Mouse (Mus musculus) gastrocnemius, postnatal 14 days (tissue): Measurements from ENCODE around the gene Tbc1d10c. TPM values are rescaled to one million over a fixed set of nuclear protein-coding genes. Genes with fewer than 3 reads are reported as not detected.
A peak's percentile ranks its signal among the peaks of the same experiment; 100 is the strongest.

Source experiments
- DNase-seq: peaks from one replicate; pipeline ENCODE4 v3.0.0; 2021; ENCODE audit warnings: mixed read lengths
- intact Hi-C: fragments of 180-260 bp; cut with DNase I; formaldehyde crosslinking; loops from one replicate; pipeline ENCODE4 v1.15.1; 2025; ENCODE audit warnings: low total_unique reads
- total RNA-seq, 2 experiments: library from RNA; stranded (reverse); gene quantifications; 2 replicates each; pipeline ENCODE4 v1.2.3; 2021

The Tbc1d10c gene
- total RNA-seq, 2 experiments from 2014 or later = 2.7 TPM

DNA sequence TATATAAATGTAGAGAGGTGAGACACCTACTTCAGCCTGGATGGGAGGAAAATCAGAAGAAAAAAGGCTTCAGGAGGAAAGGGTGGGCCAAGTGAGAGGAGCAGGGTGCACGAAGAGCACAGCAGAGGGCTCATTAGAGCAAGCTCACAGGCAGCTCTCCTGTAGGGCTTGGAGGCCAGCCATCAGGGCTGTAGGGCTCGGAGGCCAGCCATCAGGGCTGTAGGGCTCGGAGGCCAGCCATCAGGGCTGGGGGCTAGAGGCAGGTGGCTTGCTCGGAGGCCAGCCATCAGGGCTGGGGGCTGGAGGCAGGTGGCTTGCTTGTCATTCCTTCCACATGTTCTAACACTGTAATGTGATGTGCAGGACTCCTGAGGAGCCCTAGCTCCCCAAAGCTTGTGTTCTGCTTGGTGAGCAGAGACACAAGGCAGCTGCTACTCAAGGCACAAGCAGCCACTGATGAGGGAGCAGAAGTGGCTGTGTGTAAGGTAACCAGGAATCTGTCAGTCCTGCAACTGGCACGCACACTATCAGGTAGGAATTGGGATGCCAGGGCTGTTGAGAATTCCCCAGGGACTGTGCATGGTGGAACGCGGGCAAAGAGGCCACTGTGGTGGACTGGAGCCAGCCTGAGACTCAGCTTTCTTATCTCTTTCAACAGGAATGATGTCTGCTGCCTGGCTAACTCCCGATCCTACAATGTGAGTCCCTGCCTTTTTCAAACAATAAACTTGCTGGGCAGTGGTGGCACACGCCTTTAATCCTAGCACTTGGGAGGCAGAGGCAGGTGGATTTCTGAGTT, 24.2 kb downstream of the Tbc1d10c start:
- DNase-seq = no peak

DNA sequence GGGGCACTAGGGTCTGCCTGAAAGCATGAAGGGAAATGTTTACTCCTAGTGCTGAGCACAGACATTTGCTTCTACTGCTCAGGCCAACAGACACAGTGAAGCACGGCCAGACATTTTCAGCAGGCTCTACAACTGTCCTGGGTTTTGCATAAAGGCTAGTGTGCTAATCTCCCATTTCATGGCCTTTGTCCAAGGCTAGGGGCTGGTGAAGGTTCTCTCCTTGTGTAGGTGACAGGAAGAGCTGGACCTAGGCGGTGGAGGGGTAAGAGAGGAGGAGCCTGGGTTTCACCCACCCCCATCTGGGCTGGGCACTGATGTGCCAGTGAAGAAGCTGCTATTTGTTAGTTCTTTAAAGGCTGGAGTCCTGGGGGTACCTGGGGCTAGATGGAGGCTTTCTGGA, 26.4 kb downstream of the Tbc1d10c start:
- DNase-seq = no peak
- intact Hi-C loops = no loop called here

More for the DNA sequence above, 24.2 kb downstream of the Tbc1d10c start:
- intact Hi-C loops = no loop called here

DNA sequence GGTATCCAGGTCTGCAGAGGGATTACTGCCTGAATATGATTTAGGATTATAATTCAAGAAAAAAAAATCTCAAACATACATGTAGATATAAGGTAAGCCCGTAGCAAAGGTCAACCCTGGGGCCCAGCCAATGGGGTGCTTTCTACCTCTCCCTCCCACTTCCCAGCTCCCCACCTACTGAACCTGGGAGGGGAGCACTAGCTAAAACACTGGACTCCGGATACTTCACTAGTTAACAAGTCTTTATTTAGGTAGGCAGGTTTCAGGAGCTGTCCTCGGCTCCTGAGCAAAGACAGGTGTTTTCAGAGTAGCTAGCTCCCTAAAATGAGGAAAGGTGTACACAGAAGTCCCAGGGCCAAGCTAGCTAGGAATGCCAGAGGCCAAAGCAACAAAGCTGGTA, 27.0 kb downstream of the Tbc1d10c start:
- DNase-seq = no peak
- intact Hi-C loops = no loop called here

DNA sequence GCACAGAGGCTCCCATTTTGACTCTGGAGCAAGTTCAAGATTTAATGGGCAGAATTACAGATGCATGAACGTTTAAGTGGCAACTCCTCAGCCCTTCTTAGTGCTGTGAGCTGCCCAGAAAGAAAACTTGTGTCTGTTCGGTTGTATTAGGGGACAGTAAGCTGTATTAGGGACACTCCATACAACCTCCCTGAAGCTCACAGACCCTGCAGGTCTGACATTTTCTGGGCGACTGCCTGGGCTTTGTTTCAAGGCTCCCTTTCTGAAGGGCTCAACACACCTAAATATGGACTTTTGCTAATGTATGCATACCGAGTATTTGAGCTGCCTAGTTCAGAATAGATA, 27.6 kb downstream of the Tbc1d10c start:
- DNase-seq = no peak
- intact Hi-C loops = no loop called here

DNA sequence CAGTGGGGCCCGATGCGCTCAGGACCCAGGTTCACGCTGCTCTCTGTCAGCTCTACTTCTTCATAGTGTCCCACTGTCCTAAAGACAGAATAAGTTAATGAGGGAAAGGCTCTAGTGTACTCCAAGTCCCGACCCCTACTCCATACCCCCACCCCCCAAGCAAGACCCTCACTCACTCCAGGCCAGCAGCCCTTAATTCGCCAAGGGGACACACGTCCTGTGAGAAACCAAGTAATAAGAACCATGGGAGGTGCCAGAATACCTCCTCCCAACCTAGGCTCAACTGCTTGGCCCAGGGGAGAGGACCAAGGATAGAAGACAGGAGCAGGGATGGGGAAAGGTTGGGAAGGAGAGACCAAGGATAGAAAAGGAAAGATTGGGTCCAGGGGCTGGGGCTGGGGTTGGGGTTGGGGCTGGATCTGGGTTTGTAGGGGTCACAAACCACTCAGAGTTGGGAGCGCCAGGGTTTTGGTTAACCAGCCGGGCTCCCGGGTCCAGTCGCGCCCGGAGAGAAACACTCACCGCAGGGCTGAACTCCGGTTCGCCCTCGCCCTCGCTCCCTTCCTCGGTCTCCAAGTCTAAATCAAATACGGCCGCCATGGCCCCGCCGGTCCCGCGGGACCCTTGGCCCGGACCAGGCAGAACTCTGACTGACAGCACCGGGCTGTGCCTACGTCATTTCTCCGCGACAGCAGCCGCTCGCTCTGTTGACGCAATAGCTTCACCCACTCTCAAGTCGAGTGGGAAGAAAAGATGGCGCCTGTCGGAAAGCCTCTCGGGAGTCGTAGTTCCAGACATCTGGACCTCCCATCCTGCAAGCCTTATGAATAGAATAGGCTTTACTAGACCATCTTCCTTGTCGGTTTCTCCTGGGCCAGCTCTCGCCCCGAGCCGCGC, 28.2 kb downstream of the Tbc1d10c start, which contains the start of gene Rps6kb2:
Gene Rps6kb2 (minus strand): TSS at position 709 of the 897 bp plus-strand sequence.
- intact Hi-C loops = no loop called here
- DNase-seq = peak; percentile 95

GRCm38 (mm10) chr19:4159049-4159448, 32.0 kb downstream of the Tbc1d10c start:
- no peak for DNase-seq
- intact Hi-C loops = no loop called here

- intact Hi-C loops = no loop called here
- no peak for DNase-seq
Observed at GRCm38 (mm10) chr19:4156771-4157170, 34.3 kb downstream of the Tbc1d10c start.

- intact Hi-C loops = no loop called here
- no peak for DNase-seq
Observed at GRCm38 (mm10) chr19:4156073-4156579, 35.0 kb downstream of the Tbc1d10c start.

- no peak for DNase-seq
- intact Hi-C loops = no loop called here
Observed at GRCm38 (mm10) chr19:4155223-4156072, 35.6 kb downstream of the Tbc1d10c start.

DNA sequence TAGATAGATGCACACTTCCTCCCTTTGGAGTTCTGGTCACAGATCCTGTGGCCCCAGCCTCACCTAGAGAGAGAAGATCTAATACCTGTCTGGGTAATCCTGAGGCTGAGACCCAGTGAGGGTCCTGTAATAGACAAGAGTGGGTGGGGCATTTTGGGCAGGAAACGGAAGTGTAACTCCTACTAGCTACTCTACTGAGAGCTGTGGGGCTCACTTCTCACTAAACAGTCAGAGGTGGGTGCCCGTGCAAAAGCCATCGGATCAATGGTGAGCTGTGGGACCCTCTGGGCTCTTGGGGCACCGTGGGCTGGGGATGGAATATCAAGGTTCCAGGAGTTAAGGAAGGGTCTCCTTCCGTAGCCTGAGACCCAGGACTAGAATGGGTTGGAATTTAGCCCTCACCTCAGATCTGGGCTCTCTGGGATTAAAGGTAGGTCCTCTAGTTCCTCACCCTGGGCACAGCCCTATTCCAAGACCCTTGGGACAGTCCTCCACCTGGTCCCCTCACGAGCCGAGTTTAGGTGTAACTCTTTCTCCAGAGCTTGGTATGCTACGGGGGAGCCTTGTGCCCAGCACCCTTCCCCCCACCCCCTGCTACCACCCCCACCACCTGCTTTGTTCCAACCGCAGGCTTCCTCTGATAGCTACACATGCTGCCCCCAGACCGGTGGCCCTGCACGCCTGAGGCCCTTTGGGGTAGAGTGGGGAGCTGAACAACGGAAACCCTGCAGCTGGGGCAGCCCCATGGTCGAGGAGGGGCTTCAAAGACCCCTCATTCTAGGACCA, 36.5 kb downstream of the Tbc1d10c start:
- intact Hi-C loops = no loop called here
- DNase-seq = no peak

- intact Hi-C loops = no loop called here
- DNase-seq = no peak
Observed at GRCm38 (mm10) chr19:4153232-4153654, 37.8 kb downstream of the Tbc1d10c start, which contains the start of gene Ptprcap. Gene Ptprcap, plus strand, starts transcription at chr19:4153604.

DNA sequence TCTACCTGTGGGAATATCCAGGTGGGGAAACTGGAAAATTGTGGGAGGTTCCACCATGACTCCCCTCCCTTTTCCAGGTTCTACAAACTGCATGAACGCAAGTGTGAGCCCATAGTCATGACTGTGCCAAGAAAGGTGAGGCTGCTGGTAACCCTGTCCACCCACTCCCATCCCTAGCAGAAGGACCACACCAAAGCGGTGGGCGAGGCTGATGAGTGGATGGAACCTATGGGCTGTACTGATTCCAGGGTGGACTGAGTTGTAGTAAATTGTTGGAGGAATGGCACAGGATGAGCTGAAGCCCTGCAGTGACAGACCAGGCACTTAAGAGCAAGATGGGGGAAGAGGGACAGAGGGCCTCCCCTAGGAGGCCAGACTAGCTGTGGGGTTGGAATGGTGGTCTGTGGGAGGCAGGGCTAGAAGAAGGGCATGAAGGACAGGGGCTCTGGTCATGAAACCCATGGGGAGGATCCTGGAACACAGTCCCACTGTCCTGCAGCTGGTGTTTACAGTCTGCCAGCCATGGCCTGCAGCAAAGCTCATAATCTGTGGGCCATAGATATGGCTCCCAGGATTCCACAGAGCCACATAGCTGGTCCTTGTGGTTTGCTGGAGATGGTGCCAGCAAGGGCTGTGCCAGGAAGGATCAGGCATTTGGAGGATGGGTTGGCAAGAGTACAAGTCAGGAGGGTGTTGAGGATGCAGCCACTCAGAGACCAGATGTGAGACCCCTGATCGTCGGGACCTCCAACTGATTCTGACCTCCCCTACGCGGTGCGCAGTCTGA, 38.4 kb downstream of the Tbc1d10c start:
- no peak for DNase-seq
- intact Hi-C loops = no loop called here

DNA sequence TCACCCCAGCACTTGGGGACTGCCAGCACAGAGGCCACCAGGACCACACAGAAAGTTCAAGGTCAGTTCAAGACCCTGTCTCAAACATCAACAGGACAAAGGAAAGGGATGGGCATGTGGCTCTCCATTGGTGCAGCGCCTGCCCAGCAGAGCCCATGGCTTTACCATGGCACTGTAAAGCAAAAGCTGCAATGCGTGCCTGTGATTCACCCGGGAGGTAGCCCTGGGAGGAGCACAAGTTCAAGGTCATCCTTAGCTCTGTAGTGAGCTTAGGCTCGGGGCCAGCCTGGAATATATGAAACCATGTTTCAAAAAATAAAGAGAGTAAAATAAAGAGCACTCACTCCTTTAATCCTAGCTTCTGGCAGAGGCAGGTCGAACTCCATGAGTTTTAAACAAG, 39.2 kb downstream of the Tbc1d10c start:
- intact Hi-C loops = no loop called here
- no peak for DNase-seq

- intact Hi-C loops = no loop called here
- no peak for DNase-seq
Observed at GRCm38 (mm10) chr19:4151488-4151860, 39.6 kb downstream of the Tbc1d10c start.

GRCm38 (mm10) chr19:4150567-4151487, 40.3 kb downstream of the Tbc1d10c start:
- intact Hi-C loops = no loop called here
- no peak for DNase-seq

DNA sequence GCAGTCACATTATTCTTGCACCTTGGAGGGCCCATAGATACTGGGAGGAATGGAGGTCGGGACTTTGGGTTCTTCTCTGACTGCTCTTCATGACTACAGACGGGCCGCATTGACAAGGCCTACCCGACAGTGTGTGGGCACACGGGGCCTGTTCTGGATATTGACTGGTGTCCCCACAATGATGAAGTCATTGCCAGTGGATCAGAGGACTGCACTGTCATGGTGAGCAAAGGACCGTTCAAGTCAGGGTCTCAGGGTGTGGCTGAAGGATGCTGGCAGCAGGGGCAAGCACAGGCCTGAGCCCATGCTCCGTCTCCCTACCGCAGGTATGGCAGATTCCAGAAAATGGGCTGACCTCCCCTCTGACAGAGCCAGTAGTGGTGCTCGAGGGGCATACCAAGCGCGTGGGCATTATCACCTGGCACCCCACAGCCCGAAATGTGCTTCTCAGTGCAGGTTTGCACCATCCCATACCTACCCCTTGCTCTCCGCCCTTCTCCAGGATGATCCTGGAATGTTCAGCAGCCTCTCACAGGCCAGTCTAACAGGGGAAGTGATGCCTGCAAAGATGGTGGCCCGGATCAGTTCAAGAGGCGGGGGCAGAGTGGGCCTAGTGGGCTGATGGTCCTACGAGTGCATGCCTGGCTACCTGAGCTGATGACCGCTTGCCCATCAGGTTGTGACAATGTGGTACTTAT, 41.2 kb downstream of the Tbc1d10c start:
- intact Hi-C loops = no loop called here
- no peak for DNase-seq
